Mouse (Mus musculus) CD4-positive helper T cell, adult 2 months (primary cell): ENCODE measurements around the gene Gm8994.

Experiments used
- DNase-seq: peaks from one replicate; pipeline ENCODE4 v3.0.0-alpha.2; 2012; ENCODE audit warnings: low read depth, missing footprints, low spot score

Gene Gm8994

DNA sequence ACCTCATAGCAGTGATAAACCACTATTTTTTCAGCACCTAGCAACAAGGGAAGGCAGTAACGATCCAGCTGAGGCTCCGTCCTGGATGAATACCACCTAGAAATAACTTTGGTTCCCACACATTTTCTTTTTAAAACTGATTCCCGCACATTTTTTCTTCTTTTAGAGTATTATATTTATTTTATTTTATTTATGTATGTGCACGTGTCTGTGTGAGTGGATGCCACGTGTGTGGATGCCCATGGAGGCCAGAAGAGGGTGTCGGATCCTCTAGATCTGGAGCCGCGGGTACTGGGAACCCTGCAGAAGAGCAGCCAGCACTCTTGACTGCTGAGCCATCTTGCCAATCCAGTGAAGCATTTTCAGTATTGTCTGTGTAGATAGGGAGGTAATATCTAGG is 36.0 kb downstream of the Gm8994 start:
- DNase-seq, result no peak

DNA sequence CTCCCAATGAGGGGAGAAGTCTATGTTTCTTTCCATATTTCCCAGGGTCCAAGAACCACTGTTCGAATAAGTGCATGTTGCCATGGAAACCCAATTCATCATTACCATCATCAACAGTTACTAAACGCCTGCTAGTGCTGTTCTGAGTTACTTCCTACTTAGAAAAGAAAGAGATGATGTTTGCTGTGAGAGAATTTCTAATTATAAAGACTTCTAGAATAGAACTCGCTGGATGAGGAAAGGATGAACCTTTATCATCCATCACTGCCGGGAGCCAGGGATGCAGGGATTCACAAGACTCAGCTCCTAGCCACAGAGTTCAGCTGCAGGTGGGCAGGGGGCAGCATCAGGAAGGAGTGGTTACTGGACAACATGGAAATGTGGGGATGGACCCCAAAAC is 36.7 kb downstream of the Gm8994 start:
- DNase-seq, result no peak

DNA sequence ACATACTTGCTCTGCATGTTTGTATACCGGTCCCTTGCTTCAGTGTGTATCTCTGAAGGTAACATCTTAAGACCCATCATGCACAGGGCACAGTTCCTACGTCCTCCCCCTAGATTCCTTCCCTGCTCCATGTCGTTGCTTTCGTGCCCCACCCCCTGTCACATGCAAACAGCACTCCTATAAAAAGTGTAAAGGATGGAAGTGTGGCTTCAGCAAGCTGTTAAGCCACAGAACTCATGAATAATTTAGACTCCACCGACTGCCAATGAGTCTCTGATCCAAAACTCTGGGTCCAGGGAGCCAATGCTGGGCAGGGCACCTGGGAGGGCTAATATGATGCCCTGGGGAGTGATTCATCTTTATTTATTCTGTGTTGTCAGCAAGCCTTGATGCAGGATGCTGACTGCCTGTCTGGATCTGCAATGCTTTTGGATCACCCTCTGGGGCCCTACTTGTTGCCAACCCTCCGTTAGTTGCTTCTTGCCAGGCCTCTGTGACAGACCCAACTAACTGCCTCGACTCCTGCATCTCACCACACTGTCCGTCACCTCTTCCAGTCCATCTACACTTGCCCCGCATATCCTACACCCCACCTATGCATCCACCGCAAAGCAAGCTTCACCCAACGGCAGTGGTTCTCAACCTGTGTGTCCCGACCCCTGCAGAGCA is 37.2 kb downstream of the Gm8994 start:
- DNase-seq, result no peak

DNA sequence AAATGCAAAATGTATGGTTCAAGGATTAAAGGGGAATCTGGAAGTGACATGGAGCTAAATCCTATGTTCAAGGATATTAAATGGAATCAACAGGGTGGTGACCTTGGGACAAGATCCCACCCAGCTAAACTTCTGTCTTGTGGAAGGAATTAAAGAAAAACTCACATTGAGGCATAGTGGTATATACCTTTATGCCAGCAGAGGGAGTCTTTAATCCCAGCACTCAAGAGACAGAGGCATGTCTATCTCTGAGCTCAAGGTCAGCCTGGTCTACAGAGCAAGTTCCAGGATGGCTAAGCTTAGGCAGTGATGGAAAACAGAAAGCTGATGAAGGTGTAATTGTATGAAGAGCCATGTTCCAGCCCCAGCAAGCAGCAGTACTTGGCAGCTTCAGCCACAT is 48.8 kb downstream of the Gm8994 start:
- no peak for DNase-seq
